Mouse (Mus musculus) lung, postnatal 0 days (tissue): ENCODE results near the gene Hsd17b11. TPM values are rescaled to one million over a fixed set of nuclear protein-coding genes. Genes with fewer than 3 reads are reported as not detected.
"Not testable (repeated sequence)": the region's sequence is repeated elsewhere in the genome, so short reads cannot be mapped to it uniquely, and the experiment has no call there.

ENCODE experiments used
- ATAC-seq: fragments of 200-750 bp; cut with Nextera tagmentation; 2 replicates; pipeline ENCODE4 v1.8.0; 2017; ENCODE audit warnings: moderate library complexity
- DNase-seq: peaks from one replicate; pipeline ENCODE4 v3.0.0-alpha.2; 2016; ENCODE audit warnings: low spot score
- H3K27ac ChIP-seq: fragments of 300-500 bp; sonication (generic); 2 replicates; pipeline ENCODE4 v1.5.1; 2014; ENCODE audit warnings: antibody characterized with exemption, mild to moderate bottlenecking, low read length, mixed read lengths
- H3K27me3 ChIP-seq: fragments of 300-500 bp; sonication (generic); replicated peaks from 2 replicates; pipeline ENCODE4 v1.6.1; 2014; ENCODE audit warnings: low read length, mixed read lengths; ENCODE audit not compliant: insufficient read depth
- H3K36me3 ChIP-seq: fragments of 300-500 bp; sonication (generic); 2 replicates; pipeline ENCODE4 v1.6.1; 2014; ENCODE audit warnings: low read length, mixed read lengths; ENCODE audit not compliant: insufficient read depth
- H3K4me1 ChIP-seq: fragments of 300-500 bp; sonication (generic); 2 replicates; pipeline ENCODE4 v1.6.1; 2014; ENCODE audit warnings: antibody characterized with exemption, low read depth, low read length, mixed read lengths; ENCODE audit not compliant: insufficient read depth
- H3K4me2 ChIP-seq: fragments of 300-500 bp; sonication (generic); replicated peaks from 2 replicates; pipeline ENCODE4 v1.6.1; 2014; ENCODE audit warnings: low read depth, mild to moderate bottlenecking, low read length, moderate library complexity, mixed read lengths
- H3K4me3 ChIP-seq: fragments of 300-500 bp; sonication (generic); 2 replicates; pipeline ENCODE4 v1.5.1; 2014; ENCODE audit warnings: low read depth, low read length
- H3K9ac ChIP-seq: fragments of 300-500 bp; sonication (generic); replicated peaks from 2 replicates; pipeline ENCODE4 v1.6.1; 2014; ENCODE audit warnings: low read depth, mild to moderate bottlenecking
- H3K9me3 ChIP-seq: fragments of 300-500 bp; sonication (generic); 2 replicates; pipeline ENCODE4 v1.6.1; 2016; ENCODE audit warnings: low read length, mixed read lengths
- CTCF ChIP-seq: IDR thresholded peaks from 2 replicates; pipeline ENCODE4 v1.5.1; 2016; ENCODE audit warnings: antibody characterized with exemption, mild to moderate bottlenecking
- EP300 ChIP-seq: IDR thresholded peaks from 2 replicates; pipeline ENCODE4 v1.6.1; 2016; ENCODE audit warnings: antibody characterized with exemption, mild to moderate bottlenecking, control low read depth
- WGBS: fragments of 180-500 bp; shearing (Covaris S2); extraction: QIAGEN DNeasy Blood & Tissue Kit; methylation state at CpG from one replicate; pipeline ENCODE4 v1.1.7; 2014; 5-methylcytosine and 5-hydroxymethylcytosine counted together
- polyA plus RNA-seq: library from polyadenylated mRNA; unstranded; fragments of >200 nt; fragmentation: Nextera tagmentation; extraction: Ambion mirVana; gene quantifications from 2 replicates; pipeline ENCODE4 v1.2.1, GENCODE M21; 2015

The Hsd17b11 gene
- polyA plus RNA-seq, 1 experiment from 2014 or later = 17.8 TPM

DNA sequence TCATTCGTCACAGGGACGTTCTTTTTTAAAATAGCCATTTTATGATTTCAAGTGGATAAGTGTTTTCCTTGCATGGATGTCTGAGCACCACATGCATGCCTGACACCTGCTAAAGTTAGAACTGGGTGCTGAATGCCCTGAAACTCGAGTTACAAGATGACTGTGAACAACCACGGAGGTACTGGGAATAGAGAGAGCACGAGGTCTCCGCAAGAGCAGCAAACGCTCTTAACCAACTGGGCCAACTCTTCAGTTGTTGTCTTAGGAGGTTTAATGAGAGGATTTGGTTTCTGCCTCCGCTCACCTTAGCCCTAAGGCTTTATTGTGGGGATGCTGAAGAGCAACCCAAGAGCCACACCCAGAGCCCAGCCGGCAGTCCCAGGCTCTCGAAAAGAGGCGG, 3.0 kb upstream of the Hsd17b11 start:
- ATAC-seq (no peak), DNase-seq (no peak)
- Histone ChIP-seq H3K27me3 (no peaks in the 10 kb centered on the region), H3K27ac (no peak overlapping the region), H3K36me3 (no peaks in the 10 kb centered on the region), H3K9me3 (no peaks in the 10 kb centered on the region), H3K9ac (no peak overlapping the region), H3K4me3 (no peak overlapping the region), H3K4me1 (peaks cover 11% of the 10 kb centered on the region; the same call in 1 of the 2 replicates), H3K4me2 (no peak overlapping the region)
- TF ChIP-seq EP300 (no peak), CTCF (no peak)
- WGBS = 55% methylated on average over 11 of the region's 11 CpGs

DNA sequence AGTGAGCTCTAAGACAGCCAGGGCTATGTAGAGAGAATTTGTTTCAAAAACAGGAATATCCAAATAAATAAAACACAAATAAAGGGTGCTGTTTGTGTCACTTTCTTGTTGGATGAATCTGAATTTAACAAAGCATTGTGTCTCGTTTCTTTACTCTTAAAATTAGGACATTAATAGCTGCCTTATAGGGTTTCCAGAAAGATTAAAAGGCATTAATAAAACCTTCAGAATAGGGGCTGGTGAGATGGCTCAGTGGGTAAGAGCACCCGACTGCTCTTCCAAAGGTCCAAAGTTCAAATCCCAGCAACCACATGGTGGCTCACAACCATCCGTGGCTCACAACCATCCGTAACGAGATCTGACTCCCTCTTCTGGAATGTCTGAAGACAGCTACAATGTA, 2.5 kb upstream of the Hsd17b11 start:
- not testable (repeated sequence) for H3K36me3 ChIP-seq, DNase-seq, H3K27me3 ChIP-seq, H3K27ac ChIP-seq, H3K4me3 ChIP-seq, H3K9me3 ChIP-seq, ATAC-seq, H3K4me2 ChIP-seq, H3K9ac ChIP-seq
- peaks cover 17% of the 10 kb centered on the region; the same call in 1 of the 2 replicates for H3K4me1 ChIP-seq
- 69% methylated on average over 5 of the region's 5 CpGs for WGBS

DNA sequence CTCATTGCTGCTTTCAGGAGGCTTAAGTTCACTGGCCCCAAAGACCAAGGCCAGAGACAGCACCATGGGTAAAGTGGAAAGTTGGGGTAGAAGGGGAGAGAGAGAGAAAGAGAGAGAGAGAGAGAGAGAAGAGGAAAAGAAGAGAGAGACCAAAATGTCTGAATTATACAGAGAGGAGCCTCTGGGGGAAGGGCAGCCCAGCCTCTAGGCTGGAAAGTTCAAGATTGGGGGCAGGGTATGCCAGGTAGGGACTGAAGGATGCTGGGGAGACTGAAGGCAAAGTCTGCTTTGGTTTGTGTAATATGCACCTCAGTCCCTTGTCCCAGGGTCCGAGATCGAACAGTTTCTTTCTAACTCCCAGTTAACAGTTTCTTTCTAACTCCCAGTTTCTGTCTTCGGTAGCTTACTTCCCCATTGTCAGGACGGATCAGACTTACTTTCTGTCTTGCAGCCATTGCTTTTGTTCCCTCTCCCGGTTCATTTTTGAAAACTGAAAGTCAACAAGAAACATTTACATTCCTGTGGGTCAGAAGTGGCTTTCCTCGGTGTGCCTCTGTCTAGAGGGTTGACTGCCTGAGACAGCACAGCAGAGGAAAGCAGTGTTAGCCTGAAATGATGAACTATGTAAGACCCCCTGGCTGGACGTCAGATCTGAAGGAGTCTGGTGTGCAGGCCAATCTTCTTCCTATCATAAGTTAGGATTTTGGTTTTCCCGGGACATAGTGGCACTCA, 1.7 kb upstream of the Hsd17b11 start:
- Histone ChIP-seq H3K27me3 (no peaks in the 10 kb centered on the region), H3K4me2 (peak overlapping the region; percentile 29), H3K9ac (no peak overlapping the region), H3K4me3 (no peak overlapping the region), H3K4me1 (peaks cover 19% of the 10 kb centered on the region; the same call in 1 of the 2 replicates), H3K36me3 (no peaks in the 10 kb centered on the region), H3K27ac (peak overlapping the region; percentile 51), H3K9me3 (no peaks in the 10 kb centered on the region)
- peak; percentile 71 for DNase-seq
- 48% methylated on average over 8 of the region's 8 CpGs for WGBS
- ATAC-seq = no peak
- TF ChIP-seq EP300 = peak; percentile 43; the same call in 1 of the 2 replicates
- TF ChIP-seq CTCF = no peak

DNA sequence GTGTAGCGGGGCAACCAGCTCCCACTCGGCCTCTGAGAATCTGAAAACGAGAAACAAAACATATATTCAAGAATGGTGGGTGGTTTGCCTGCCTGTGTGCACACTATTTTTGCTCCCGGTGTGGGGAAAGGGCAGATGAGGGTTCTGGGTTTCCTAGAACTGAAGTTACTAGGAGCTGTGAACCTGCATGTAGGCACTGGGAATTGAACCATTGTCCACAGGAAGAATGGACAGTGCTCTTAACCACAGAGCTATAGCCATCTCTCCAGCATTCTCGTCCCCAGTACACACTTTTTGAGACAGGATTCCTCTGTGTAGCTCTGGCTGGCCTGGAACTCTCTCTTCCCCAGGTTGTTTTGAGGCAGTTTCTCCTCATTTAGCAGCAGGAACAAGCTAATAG, 839 bp upstream of the Hsd17b11 start:
- ATAC-seq (no peak), DNase-seq (no peak)
- TF ChIP-seq EP300 = no peak
- no peak for TF ChIP-seq CTCF
- Histone ChIP-seq H3K36me3 (0 out of 2 replicates have a peak, but pooled peaks cover 7% of the 10 kb centered on the region), H3K27me3 (no peaks in the 10 kb centered on the region), H3K9ac (0 out of 2 replicates have a peak overlapping the region, but pooled peaks have one; percentile 12), H3K4me3 (peak overlapping the region; percentile 63; the same call in 1 of the 2 replicates), H3K27ac (peak overlapping the region; percentile 97), H3K4me1 (peaks cover 19% of the 10 kb centered on the region; the same call in 1 of the 2 replicates), H3K9me3 (no peaks in the 10 kb centered on the region), H3K4me2 (peak overlapping the region; percentile 68)
- 47% methylated on average over 5 of the region's 5 CpGs for WGBS

DNA sequence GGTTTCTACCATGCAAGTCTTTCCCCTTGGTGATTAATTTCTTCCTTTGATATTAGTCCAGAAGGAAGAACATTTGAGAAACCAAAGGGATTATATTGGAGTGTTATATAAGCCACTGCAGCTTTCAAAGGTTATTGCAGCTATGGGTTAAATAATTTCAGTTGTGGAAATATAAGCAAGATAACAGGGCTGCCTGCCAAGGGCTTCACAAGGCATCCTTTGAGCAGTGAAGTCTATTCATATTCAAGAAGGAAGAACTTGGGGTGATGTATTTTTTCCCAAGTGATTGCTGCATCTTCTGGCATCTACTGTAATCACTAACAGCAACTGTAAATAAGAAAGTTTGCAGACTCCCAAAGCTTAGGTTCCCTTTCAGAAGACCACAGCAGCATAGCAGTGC, 10.3 kb downstream of the Hsd17b11 start:
- peak; percentile 23 for DNase-seq
- no peak overlapping the region for H3K27ac ChIP-seq

DNA sequence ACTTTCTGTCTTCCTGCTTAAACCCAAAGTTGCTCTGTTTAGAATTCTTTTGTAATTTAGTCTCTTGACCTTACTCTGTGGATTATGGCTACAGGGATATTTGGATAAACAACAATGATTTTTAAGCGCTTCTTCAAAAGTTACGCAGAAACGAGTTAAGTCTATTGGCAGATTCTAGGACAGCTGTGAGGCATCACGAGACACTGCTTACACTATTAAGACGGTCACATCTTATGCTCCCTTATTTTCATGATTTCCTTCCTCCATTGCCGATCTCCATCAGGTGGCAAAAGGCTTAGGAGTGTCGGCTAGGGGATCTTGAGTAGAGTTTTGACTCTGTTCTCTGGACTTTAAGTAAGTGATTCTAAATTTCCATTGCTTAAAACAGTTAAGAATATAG, 11.5 kb downstream of the Hsd17b11 start:
- no peak overlapping the region for H3K9ac ChIP-seq
- no peak overlapping the region for H3K27ac ChIP-seq
- no peak overlapping the region for H3K4me3 ChIP-seq
- no peaks in the 10 kb centered on the region for H3K27me3 ChIP-seq
- TF ChIP-seq CTCF (no peak), EP300 (no peak)
- no peaks in the 10 kb centered on the region for H3K9me3 ChIP-seq
- no peaks in the 10 kb centered on the region for H3K4me1 ChIP-seq
- no peak overlapping the region for H3K4me2 ChIP-seq
- peaks cover 8% of the 10 kb centered on the region; the same call in 1 of the 2 replicates for H3K36me3 ChIP-seq
- no peak for ATAC-seq
- 73% methylated on average over 7 of the region's 7 CpGs for WGBS
- peak; percentile 27 for DNase-seq

More for the DNA sequence above, 10.3 kb downstream of the Hsd17b11 start:
- no peaks in the 10 kb centered on the region for H3K27me3 ChIP-seq
- no peak overlapping the region for H3K9ac ChIP-seq
- TF ChIP-seq CTCF (no peak), EP300 (no peak)
- H3K4me3 ChIP-seq = no peak overlapping the region
- ATAC-seq = no peak
- no peak overlapping the region for H3K4me2 ChIP-seq
- peaks cover 12% of the 10 kb centered on the region; the same call in 1 of the 2 replicates for H3K36me3 ChIP-seq
- H3K9me3 ChIP-seq = no peaks in the 10 kb centered on the region
- no peaks in the 10 kb centered on the region for H3K4me1 ChIP-seq
